Mouse (Mus musculus) limb, embryonic 11.5 days (tissue): ENCODE results near the gene Gm48551. TPM values are rescaled to one million over a fixed set of nuclear protein-coding genes. Genes with fewer than 3 reads are reported as not detected.

Experiments
- ATAC-seq: fragments of 200-750 bp; cut with Nextera tagmentation; 2 replicates; pipeline ENCODE4 v1.8.0; 2017; ENCODE audit warnings: low read depth; ENCODE audit not compliant: insufficient number of reproducible peaks, low FRiP score, low TSS enrichment
- DNase-seq: peaks from one replicate; pipeline ENCODE4 v3.0.0-alpha.2; 2015; ENCODE audit warnings: low spot score
- H3K27ac ChIP-seq: fragments of 300-500 bp; sonication (generic); replicated peaks from 2 replicates; pipeline ENCODE4 v1.5.1; 2014; ENCODE audit warnings: low read depth, mild to moderate bottlenecking, low read length
- H3K27me3 ChIP-seq: fragments of 300-500 bp; sonication (generic); 2 replicates; pipeline ENCODE4 v1.6.1; 2014; ENCODE audit warnings: mild to moderate bottlenecking, low read length, mixed read lengths; ENCODE audit not compliant: control insufficient read depth, insufficient read depth
- H3K36me3 ChIP-seq: fragments of 300-500 bp; sonication (generic); 2 replicates; pipeline ENCODE4 v1.6.1; 2014; ENCODE audit warnings: mild to moderate bottlenecking, low read length, moderate library complexity, mixed read lengths; ENCODE audit not compliant: control insufficient read depth, insufficient read depth
- H3K4me1 ChIP-seq: fragments of 300-500 bp; sonication (generic); 2 replicates; pipeline ENCODE4 v1.6.1; 2014; ENCODE audit warnings: low read length, mixed read lengths; ENCODE audit not compliant: control insufficient read depth, insufficient read depth
- H3K4me2 ChIP-seq: fragments of 300-500 bp; sonication (generic); 2 replicates; pipeline ENCODE4 v1.6.1; 2014; ENCODE audit warnings: low read depth, mild to moderate bottlenecking, moderate library complexity; ENCODE audit not compliant: severe bottlenecking
- H3K4me3 ChIP-seq: fragments of 300-500 bp; sonication (generic); 2 replicates; pipeline ENCODE4 v1.5.1; 2014; ENCODE audit warnings: low read depth, low read length
- H3K9ac ChIP-seq: fragments of 300-500 bp; sonication (generic); 2 replicates; pipeline ENCODE4 v1.6.1; 2014; ENCODE audit warnings: mild to moderate bottlenecking, low read length
- H3K9me3 ChIP-seq: fragments of 300-500 bp; sonication (generic); 2 replicates; pipeline ENCODE4 v1.6.1; 2016; ENCODE audit warnings: low read length; ENCODE audit not compliant: control insufficient read depth
- WGBS: fragments of 180-500 bp; shearing (Covaris S2); extraction: QIAGEN DNeasy Blood & Tissue Kit; methylation state at CpG from one replicate; pipeline ENCODE4 v1.1.7; 2014; 5-methylcytosine and 5-hydroxymethylcytosine counted together
- polyA plus RNA-seq: library from polyadenylated mRNA; unstranded; fragments of >200 nt; fragmentation: Nextera tagmentation; extraction: Ambion mirVana; gene quantifications from 2 replicates; pipeline ENCODE4 v1.2.1, GENCODE M21; 2014

The Gm48551 gene
- polyA plus RNA-seq, 1 experiment from 2014 or later, result 2.1 TPM

DNA sequence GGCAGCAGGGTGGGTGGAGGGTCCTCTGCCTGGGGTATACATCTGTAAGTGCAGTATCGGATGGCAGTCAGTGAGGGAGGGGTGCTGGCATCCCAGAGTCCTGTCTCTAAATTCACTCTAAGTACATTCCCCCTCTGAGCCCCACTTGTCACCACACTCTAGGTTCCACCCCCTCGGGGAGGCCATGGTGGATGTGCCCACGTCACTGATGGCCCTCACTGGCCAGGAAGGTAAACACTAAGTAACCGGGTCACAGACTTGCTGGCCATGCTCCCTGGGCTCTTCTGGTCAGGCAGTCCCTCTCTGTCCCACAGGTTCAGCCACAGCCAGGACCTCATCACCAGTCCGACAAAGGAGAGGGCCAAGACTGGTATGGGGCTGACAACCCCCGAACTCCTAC lies 37.9 kb downstream of the Gm48551 start:
- no peaks in the 10 kb centered on the region for H3K9me3 ChIP-seq
- no peak overlapping the region for H3K9ac ChIP-seq
- H3K27ac ChIP-seq, result no peak overlapping the region
- no peak for ATAC-seq
- H3K27me3 ChIP-seq, result peaks cover 25% of the 10 kb centered on the region
- 69% methylated on average over 6 of the region's 6 CpGs for WGBS
- H3K4me3 ChIP-seq, result no peak overlapping the region
- H3K4me2 ChIP-seq, result no peak overlapping the region
- H3K36me3 ChIP-seq, result no peaks in the 10 kb centered on the region
- no peak for DNase-seq
- peaks cover 23% of the 10 kb centered on the region for H3K4me1 ChIP-seq

DNA sequence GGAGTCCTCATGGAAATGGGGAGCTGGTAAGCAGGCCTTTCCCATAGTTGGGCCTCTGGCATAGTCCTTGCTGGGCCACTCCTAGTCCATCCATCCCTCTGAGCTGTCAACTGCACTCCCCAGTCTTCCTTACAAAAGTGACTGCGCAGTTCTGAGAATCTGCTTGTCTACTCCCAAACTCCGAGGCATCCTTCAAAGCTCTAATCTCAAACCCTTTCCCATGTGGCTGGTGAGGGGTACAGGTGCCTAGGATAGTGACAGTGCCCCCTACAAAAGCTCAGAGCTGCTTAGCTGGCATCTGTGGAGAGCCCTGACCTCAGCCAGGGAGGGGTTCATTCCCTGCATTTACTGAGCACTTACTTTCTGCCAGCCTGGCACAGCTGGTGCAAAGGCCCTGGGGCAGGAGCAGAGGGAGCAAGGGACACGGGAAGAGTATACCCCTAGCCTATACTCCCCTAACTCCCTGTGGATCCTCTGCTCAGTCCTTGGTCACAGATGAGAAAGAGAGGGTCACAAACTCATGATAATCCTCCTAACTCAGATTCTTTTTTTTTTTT lies 38.5 kb downstream of the Gm48551 start:
- WGBS, result 80% methylated on average over 3 of the region's 3 CpGs
- Histone ChIP-seq H3K9me3 (no peaks in the 10 kb centered on the region), H3K9ac (no peak overlapping the region), H3K27ac (no peak overlapping the region), H3K4me1 (peaks cover 18% of the 10 kb centered on the region), H3K27me3 (peaks cover 30% of the 10 kb centered on the region), H3K36me3 (no peaks in the 10 kb centered on the region), H3K4me2 (no peak overlapping the region), H3K4me3 (no peak overlapping the region)
- DNase-seq, result no peak
- ATAC-seq, result no peak

DNA sequence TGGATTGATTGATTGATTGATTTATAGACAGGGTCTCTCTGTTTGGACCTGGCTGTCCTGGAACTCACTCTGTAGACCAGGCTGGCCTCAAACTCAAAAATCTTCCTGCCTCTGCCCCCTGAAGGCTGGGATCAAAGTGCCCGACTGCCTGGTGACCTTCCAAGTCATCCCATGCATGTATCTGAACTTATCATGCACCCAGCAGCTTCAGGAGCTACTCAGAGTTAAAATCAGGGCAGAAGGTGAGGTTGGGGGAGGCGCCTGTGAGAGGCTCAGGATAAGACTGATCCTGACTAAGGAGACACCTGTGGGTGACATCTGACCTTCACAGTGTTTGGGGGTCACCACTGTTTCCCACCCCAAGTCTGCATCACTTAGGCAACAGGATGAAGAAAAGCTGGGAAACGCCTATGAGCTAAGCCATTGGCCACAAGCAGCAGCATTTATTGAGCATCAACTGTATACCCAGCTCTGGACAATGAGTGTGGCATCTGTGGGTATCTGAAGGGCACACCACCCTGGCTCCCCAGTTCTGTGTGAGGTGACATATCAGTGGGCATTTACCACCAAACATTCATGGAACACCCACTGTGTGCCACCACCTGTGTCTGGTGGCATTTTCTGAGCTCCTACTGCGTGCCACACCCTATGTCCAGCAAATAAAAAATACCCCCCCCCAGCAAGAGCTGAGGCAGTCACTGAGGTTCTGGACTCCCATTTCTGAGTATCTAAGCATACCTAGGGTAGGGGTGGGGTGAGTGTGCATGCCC lies 39.4 kb downstream of the Gm48551 start:
- H3K9ac ChIP-seq, result no peak overlapping the region
- H3K27me3 ChIP-seq, result peaks cover 40% of the 10 kb centered on the region
- H3K36me3 ChIP-seq, result no peaks in the 10 kb centered on the region
- WGBS, result 56% methylated on average over 4 of the region's 4 CpGs
- ATAC-seq (no peak), DNase-seq (no peak)
- peaks cover 13% of the 10 kb centered on the region for H3K4me1 ChIP-seq
- H3K27ac ChIP-seq, result no peak overlapping the region
- no peaks in the 10 kb centered on the region for H3K9me3 ChIP-seq
- H3K4me2 ChIP-seq, result no peak overlapping the region
- no peak overlapping the region for H3K4me3 ChIP-seq

DNA sequence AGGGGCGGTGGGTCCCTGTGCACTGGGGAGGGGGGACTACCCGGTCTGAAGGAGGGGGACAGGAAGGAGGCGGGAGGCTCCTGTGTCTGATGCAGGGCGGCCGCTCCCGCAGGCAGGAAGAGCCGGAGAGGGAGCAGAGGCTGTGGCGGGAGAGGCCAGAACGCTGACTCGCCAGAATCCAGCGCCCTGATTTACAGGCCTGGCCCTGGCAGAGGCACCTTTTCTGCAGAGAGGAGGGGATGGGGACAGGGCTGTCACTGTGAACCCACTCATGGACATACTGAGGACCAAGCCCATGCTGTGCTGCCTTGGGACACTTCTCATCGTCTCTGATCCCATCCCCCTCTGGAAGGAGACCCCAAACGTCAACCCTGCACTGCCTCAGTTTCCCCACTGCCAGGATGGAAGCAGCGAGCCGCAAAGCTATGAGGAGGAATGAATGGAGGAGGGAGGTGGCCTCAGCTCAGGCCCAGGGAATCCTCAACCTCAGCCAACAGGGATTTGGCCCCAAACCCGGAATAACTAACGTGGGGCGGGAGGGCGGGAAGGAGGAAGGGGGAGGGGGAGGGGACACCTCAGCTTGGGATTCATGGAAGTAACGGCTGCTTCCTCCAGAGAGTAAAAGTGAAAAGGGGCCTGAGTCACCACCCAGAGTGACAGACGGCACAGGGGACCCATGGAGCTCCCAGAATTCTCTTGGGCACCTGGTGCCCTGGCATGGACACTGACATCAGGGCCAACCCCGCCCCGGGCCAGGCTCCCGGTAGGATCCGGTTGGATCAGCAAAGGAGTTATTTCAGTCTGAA lies 40.2 kb downstream of the Gm48551 start:
- no peak for ATAC-seq
- no peak overlapping the region for H3K4me3 ChIP-seq
- H3K27ac ChIP-seq, result no peak overlapping the region
- no peak overlapping the region for H3K9ac ChIP-seq
- H3K4me2 ChIP-seq, result peak overlapping the region; percentile 20; the same call in 1 of the 2 replicates
- H3K27me3 ChIP-seq, result peaks cover 40% of the 10 kb centered on the region
- DNase-seq, result peak; percentile 29
- H3K36me3 ChIP-seq, result no peaks in the 10 kb centered on the region
- WGBS, result 3% methylated on average over 25 of the region's 25 CpGs
- peaks cover 10% of the 10 kb centered on the region for H3K4me1 ChIP-seq
- H3K9me3 ChIP-seq, result no peaks in the 10 kb centered on the region

DNA sequence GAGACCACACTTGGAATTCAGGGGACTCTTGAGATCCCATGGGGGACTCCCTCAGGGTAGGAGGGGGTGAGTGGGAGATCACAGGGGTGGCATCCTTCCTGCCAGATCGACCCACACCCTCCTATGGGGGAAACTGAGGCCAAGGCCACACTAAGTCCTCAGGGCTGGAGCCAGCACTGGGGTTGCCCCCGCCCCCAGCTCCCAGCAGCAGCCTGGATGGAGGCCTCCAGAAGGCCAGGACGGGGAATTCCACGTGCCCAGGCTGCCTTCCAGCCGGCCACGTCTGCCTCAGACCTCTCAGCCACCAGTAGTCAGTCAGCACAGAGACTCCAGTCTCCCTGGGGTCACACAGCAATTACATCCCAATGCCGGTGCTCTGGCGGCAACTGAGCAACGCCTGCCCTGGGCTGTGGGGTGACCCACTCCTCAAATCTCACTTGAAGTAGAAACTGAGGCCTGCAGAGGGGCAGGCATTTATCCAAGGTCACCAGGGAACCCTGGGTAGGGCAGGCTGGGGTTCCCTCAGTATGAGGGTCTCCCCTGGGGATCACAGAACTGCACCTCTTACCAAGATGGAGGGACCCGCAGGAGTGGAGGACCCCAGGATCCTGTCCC lies 41.1 kb downstream of the Gm48551 start:
- 33% methylated on average over 10 of the region's 10 CpGs for WGBS
- DNase-seq, result peak; percentile 27
- no peak overlapping the region; the same call in 1 of the 2 replicates for H3K4me2 ChIP-seq
- H3K27me3 ChIP-seq, result peaks cover 40% of the 10 kb centered on the region
- H3K9ac ChIP-seq, result no peak overlapping the region
- H3K4me3 ChIP-seq, result no peak overlapping the region
- H3K4me1 ChIP-seq, result peaks cover 10% of the 10 kb centered on the region
- H3K36me3 ChIP-seq, result no peaks in the 10 kb centered on the region
- H3K27ac ChIP-seq, result no peak overlapping the region
- ATAC-seq, result no peak
- no peaks in the 10 kb centered on the region for H3K9me3 ChIP-seq

DNA sequence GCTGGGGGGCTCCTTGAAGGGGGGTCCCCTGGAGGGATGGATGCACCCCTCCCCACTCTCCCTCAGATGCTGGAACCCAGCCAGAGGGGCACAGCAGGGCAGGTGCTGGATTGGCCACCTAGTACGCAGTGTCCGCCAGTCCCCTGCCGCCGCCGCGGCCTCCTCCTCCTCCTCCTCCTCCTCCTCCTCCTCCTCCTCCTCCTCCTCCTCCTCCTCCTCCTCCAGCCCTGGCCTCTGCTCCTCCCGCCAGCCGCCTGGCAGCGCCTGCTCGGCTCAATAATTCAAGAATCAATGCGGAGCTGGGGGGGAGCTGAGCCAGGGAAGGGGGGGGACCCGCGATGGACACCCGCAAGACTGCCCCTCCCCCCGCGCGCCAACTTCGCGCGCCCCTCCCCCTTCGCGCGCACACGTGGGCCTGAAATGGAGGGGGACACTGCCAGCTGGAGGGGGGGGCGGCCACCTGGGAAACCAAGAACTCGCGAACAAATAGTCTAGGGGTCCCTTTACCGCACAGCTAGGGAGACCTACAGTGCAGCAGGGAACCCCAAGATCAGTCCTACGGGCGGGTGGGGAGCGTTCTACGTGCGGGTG lies 41.9 kb downstream of the Gm48551 start:
- peaks cover 44% of the 10 kb centered on the region for H3K27me3 ChIP-seq
- ATAC-seq, result no peak
- peak overlapping the region; percentile 65 for H3K4me2 ChIP-seq
- 3% methylated on average over 25 of the region's 33 CpGs for whole genome bisulfite sequencing
- H3K9ac ChIP-seq, result peak overlapping the region; percentile 50; the same call in 1 of the 2 replicates
- peak overlapping the region; percentile 40 for H3K4me3 ChIP-seq
- peak; percentile 30 for DNase-seq
- peaks cover 15% of the 10 kb centered on the region for H3K4me1 ChIP-seq
- no peaks in the 10 kb centered on the region for H3K9me3 ChIP-seq
- H3K36me3 ChIP-seq, result no peaks in the 10 kb centered on the region
- H3K27ac ChIP-seq, result no peak overlapping the region

DNA sequence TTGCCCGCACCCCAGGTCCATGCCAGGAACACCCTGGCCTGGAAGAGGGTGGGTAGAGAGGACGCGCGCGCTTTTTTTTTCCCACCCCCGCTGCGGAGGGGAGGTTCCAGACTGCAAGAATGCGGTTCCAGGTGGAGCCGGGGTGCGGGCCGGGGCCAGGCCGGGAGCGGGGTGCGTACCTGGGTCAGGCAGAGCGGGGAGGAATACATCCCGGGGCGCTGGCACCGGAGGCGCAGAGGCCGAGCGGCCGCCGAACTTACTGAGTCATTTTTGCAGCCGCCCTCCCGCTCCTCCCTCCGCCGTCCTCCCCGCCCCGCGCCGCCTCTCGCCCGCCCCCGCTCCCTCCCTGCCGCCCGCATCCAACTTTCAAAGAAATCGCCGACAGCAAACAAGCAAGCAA lies 42.6 kb downstream of the Gm48551 start:
- peak overlapping the region; percentile 65 for H3K4me2 ChIP-seq
- H3K4me3 ChIP-seq, result peak overlapping the region; percentile 40
- peak overlapping the region; percentile 50 for H3K9ac ChIP-seq
- WGBS, result 1% methylated on average over 37 of the region's 38 CpGs
- no peak for ATAC-seq
- no peak overlapping the region for H3K27ac ChIP-seq
- DNase-seq, result peak; percentile 44
- H3K4me1 ChIP-seq, result peaks cover 17% of the 10 kb centered on the region
- peaks cover 49% of the 10 kb centered on the region for H3K27me3 ChIP-seq
- no peaks in the 10 kb centered on the region for H3K9me3 ChIP-seq
- H3K36me3 ChIP-seq, result no peaks in the 10 kb centered on the region

DNA sequence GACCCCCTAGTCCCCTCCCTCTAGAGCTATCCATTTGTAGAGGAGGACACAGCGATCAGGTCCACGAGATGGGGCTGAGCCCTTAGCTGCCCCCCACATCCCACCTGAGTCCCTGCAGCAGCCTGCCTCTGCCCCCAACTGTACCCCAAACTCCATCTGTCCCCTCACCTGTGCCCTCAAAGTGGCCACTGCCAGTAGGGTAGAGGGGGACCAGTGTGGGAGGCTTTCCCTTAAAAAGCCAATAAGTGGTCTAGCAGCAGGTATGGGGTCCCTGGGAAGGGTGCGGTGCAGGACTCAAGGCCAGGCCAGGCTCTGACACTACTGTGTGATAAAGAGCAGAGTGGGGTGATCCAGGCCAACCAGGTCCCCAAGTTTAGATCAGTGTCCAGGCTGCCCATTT lies 43.1 kb downstream of the Gm48551 start:
- H3K36me3 ChIP-seq, result no peaks in the 10 kb centered on the region
- H3K27ac ChIP-seq, result no peak overlapping the region
- no peak overlapping the region; the same call in 1 of the 2 replicates for H3K9ac ChIP-seq
- H3K27me3 ChIP-seq, result peaks cover 49% of the 10 kb centered on the region
- DNase-seq (peak; percentile 24), ATAC-seq (no peak)
- H3K4me3 ChIP-seq, result peak overlapping the region; percentile 40
- no peaks in the 10 kb centered on the region for H3K9me3 ChIP-seq
- WGBS, result 35% methylated on average over 3 of the region's 3 CpGs
- peaks cover 17% of the 10 kb centered on the region for H3K4me1 ChIP-seq
- peak overlapping the region; percentile 65 for H3K4me2 ChIP-seq
